Mouse (Mus musculus) stomach, embryonic 14.5 days (tissue): ENCODE data around the gene Crhbp. TPM values are rescaled to one million over a fixed set of nuclear protein-coding genes. Genes with fewer than 3 reads are reported as not detected.

Source experiments
- ATAC-seq: fragments of 200-750 bp; cut with Nextera tagmentation; 2 replicates; pipeline ENCODE4 v1.8.0; 2017; ENCODE audit warnings: low read depth, moderate TSS enrichment; ENCODE audit not compliant: insufficient number of reproducible peaks, insufficient read depth, low FRiP score
- H3K27ac ChIP-seq: fragments of 300-500 bp; sonication (generic); 2 replicates; pipeline ENCODE4 v1.5.1; 2014; ENCODE audit warnings: mild to moderate bottlenecking, low read length, moderate library complexity, mixed read lengths
- H3K27me3 ChIP-seq: fragments of 300-500 bp; sonication (generic); 2 replicates; pipeline ENCODE4 v1.6.1; 2014; ENCODE audit warnings: low read length, control low read depth, mixed read lengths; ENCODE audit not compliant: control insufficient read depth, insufficient read depth
- H3K36me3 ChIP-seq: fragments of 300-500 bp; sonication (generic); 2 replicates; pipeline ENCODE4 v1.6.1; 2014; ENCODE audit warnings: mild to moderate bottlenecking, control low read depth, low read length, moderate library complexity, mixed read lengths; ENCODE audit not compliant: control insufficient read depth, insufficient read depth
- H3K4me1 ChIP-seq: fragments of 300-500 bp; sonication (generic); 2 replicates; pipeline ENCODE4 v1.6.1; 2014; ENCODE audit warnings: low read length, control low read depth, mixed read lengths; ENCODE audit not compliant: control insufficient read depth, insufficient read depth
- H3K4me2 ChIP-seq: fragments of 300-500 bp; sonication (generic); replicated peaks from 2 replicates; pipeline ENCODE4 v1.6.1; 2014; ENCODE audit warnings: low read depth, low read length, control low read depth
- H3K4me3 ChIP-seq: fragments of 300-500 bp; sonication (generic); 2 replicates; pipeline ENCODE4 v1.5.1; 2014; ENCODE audit warnings: low read depth, low read length, control low read depth
- H3K9ac ChIP-seq: fragments of 300-500 bp; sonication (generic); replicated peaks from 2 replicates; pipeline ENCODE4 v1.6.1; 2014; ENCODE audit warnings: low read depth, mild to moderate bottlenecking, control low read depth, low read length, moderate library complexity, mixed read lengths
- H3K9me3 ChIP-seq: fragments of 300-500 bp; sonication (generic); 2 replicates; pipeline ENCODE4 v1.6.1; 2016; ENCODE audit warnings: low read depth, low read length, control low read depth; ENCODE audit not compliant: control insufficient read depth
- WGBS: fragments of 180-500 bp; shearing (Covaris S2); extraction: QIAGEN DNeasy Blood & Tissue Kit; methylation state at CpG from one replicate; pipeline ENCODE4 v1.1.7; 2014; 5-methylcytosine and 5-hydroxymethylcytosine counted together
- polyA plus RNA-seq: library from polyadenylated mRNA; unstranded; fragments of >200 nt; fragmentation: Nextera tagmentation; extraction: Ambion mirVana; gene quantifications from 2 replicates; pipeline ENCODE4 v1.2.1, GENCODE M21; 2014

The Crhbp gene
- polyA plus RNA-seq: 0.19 and 0.24 TPM in 2 replicates

DNA sequence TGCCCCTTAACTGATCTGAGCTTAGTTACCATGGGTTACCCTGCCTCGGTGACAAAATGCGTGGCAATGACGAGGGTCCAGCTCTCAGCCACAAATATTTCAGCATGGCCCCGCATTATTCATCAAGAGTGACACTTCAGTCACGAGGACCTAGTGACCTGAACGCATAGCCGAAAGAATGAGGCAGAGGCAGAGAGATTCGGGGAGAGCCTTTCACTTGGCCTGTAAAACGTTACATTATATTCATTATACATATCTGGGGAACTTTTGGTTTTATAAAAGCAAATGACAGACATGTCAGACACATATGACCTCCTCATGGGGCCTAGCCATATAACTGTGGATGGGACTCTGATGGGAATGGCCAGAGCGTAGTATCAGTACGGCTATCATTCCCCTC lies at the start of gene Crhbp:
Gene Crhbp (minus strand): TSS at position 101 of the 400 bp plus-strand sequence.
- no peaks in the 10 kb centered on the region for H3K36me3 ChIP-seq
- H3K4me3 ChIP-seq: peak within 1 kb of the TSS; percentile 30
- H3K9me3 ChIP-seq: no peaks in the 10 kb centered on the region
- no peak within 1 kb of the TSS for H3K27ac ChIP-seq
- no peaks in the 10 kb centered on the region for H3K4me1 ChIP-seq
- H3K9ac ChIP-seq: peak within 1 kb of the TSS; percentile 4; the same call in 1 of the 2 replicates
- 58% methylated on average over 11 of the region's 11 CpGs for WGBS
- H3K4me2 ChIP-seq: peak within 1 kb of the TSS; percentile 67
- H3K27me3 ChIP-seq: peaks cover 15% of the 10 kb centered on the region; the same call in 1 of the 2 replicates
- no peak for ATAC-seq

DNA sequence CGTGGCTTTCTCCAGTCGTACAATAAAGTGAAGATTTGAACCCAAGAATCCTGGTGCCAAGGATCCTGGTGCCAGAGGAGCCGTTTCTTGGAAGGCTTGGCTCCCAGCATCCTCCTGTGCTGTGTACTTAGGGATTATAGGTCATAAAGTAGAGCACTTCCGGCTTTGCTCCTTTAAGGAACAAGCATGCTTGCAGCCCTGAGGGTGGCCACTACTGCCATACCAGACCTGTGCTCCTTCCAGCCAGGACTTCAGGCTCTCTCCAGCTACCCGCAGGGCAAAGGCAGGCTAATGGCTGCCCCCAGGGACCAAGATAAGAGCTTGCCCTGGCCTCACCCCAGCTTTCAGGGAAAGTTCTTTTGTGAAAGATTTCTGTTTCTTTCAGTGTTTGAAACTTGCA lies 48.6 kb upstream of the Crhbp start:
- no peaks in the 10 kb centered on the region; the same call in 1 of the 2 replicates for H3K4me1 ChIP-seq
- no peaks in the 10 kb centered on the region for H3K9me3 ChIP-seq
- H3K27ac ChIP-seq: no peak overlapping the region
- H3K4me3 ChIP-seq: no peak overlapping the region
- H3K36me3 ChIP-seq: no peaks in the 10 kb centered on the region
- ATAC-seq: no peak
- H3K4me2 ChIP-seq: no peak overlapping the region
- WGBS: 55% methylated on average over 5 of the region's 5 CpGs
- no peak overlapping the region for H3K9ac ChIP-seq
- no peaks in the 10 kb centered on the region for H3K27me3 ChIP-seq

DNA sequence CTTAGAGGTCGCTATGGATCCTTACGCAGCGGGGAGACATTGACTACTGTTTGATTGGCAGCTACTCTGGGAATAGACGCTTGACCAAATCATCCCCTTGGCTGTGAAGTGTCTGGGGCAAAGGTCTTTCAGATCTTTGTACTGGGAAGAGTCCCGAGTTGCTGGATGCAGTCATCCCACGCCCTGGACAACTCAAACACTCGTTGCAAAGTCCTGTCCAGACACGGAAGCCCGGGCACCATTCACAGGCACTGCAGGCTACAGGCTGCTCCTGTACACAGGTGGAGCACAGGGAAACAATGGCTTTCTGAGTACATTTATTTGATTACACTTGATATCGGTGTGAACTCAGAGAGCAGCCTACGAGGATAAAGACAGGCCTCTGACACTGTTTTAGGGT lies 46.6 kb upstream of the Crhbp start:
- 66% methylated on average over 11 of the region's 11 CpGs for WGBS
- no peak for ATAC-seq

DNA sequence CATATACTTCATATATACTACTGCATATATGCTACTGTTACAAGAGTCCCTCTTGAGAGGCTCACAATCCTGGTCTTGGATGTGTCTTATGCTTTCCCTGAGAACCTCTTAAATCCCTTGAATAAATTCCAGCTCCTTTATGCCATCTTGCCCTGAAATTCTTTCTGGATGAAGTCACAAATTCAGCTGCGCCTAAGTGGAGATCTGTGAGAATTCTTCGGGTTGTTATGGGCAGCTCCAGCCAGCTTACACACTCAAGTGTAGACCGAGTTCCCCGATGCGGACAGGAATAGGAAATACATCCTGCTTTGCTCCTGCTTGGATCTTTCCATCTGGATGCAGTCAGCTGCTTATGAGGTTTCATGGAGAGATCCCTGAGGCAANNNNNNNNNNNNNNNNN lies 39.9 kb upstream of the Crhbp start:
- H3K4me2 ChIP-seq: no peak overlapping the region
- 25% methylated on average over 5 of the region's 5 CpGs for WGBS
- no peaks in the 10 kb centered on the region for H3K4me1 ChIP-seq
- H3K9me3 ChIP-seq: no peaks in the 10 kb centered on the region
- H3K36me3 ChIP-seq: no peaks in the 10 kb centered on the region
- no peak overlapping the region for H3K4me3 ChIP-seq
- H3K27me3 ChIP-seq: no peaks in the 10 kb centered on the region
- ATAC-seq: peak; percentile 43; the same call in 1 of the 2 replicates
- no peak overlapping the region for H3K27ac ChIP-seq
- no peak overlapping the region for H3K9ac ChIP-seq

More for the DNA sequence above, 46.6 kb upstream of the Crhbp start:
- Histone ChIP-seq H3K27ac (no peak overlapping the region), H3K9me3 (no peaks in the 10 kb centered on the region), H3K4me2 (no peak overlapping the region), H3K27me3 (no peaks in the 10 kb centered on the region), H3K4me1 (no peaks in the 10 kb centered on the region; the same call in 1 of the 2 replicates), H3K36me3 (no peaks in the 10 kb centered on the region), H3K9ac (no peak overlapping the region), H3K4me3 (no peak overlapping the region)

DNA sequence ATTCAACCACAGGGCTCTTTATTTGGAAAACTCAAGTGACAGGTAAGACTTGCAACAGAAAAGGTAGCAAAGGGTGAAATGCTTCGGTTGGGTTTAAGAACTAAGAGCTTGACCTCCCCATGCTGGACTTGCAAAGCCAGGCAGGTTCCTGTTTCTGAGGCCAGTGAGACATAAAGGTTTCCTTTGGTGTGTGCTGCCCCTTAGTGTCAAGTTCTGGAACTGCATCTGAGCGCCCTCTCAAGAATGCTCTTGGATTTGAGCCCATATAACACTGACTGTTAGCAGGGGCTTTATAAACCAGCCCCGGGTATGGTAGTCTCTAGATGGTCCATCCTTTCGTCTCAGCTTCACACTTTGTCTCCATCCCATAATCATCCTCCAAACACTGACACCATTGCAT lies 36.7 kb upstream of the Crhbp start:
- H3K36me3 ChIP-seq: no peaks in the 10 kb centered on the region
- no peak overlapping the region for H3K27ac ChIP-seq
- no peak overlapping the region for H3K9ac ChIP-seq
- no peak for ATAC-seq
- WGBS: 7% methylated on average over 4 of the region's 4 CpGs
- no peaks in the 10 kb centered on the region for H3K9me3 ChIP-seq
- no peak overlapping the region for H3K4me3 ChIP-seq
- H3K4me2 ChIP-seq: no peak overlapping the region
- no peaks in the 10 kb centered on the region for H3K4me1 ChIP-seq
- no peaks in the 10 kb centered on the region for H3K27me3 ChIP-seq

DNA sequence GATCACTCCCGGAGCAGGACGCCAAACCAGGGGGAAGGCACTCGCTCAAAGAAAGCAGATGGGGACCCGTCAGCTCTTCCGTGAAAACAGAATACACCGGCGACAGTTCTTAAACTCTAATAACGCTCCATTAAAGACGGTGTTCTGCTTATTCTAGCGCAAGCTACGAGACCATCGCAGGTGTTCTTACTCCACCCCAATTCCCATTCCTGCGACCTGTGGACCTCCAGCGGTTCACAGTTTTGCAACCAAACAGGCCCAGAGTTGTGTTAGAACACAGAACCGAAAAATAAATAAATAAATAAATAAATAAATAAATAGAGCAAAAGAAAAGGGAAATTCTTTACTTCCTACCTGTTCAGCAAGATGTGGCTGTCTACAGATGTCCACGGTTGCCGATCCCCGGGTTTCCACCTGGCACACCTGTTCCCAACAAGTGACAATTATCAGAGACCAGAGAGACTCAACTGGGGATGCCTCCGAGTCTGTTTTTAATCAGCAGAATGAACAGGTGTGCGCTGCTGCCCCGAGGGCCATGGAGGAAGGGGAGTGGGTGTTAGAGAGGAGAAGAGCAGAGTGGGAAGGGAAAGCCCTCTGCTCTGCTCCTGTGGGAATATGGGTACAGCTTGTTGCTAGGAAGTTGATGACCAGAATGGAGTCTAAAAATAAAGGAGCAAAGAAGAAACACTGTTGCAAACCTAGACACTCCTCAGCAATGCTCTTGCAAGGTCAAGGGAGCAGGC lies 34.1 kb upstream of the Crhbp start, which contains the start of gene S100z:
Gene S100z (minus strand): TSS at position 51 of the 743 bp plus-strand sequence.
- H3K4me1 ChIP-seq: no peaks in the 10 kb centered on the region
- whole genome bisulfite sequencing: 88% methylated on average over 21 of the region's 21 CpGs

DNA sequence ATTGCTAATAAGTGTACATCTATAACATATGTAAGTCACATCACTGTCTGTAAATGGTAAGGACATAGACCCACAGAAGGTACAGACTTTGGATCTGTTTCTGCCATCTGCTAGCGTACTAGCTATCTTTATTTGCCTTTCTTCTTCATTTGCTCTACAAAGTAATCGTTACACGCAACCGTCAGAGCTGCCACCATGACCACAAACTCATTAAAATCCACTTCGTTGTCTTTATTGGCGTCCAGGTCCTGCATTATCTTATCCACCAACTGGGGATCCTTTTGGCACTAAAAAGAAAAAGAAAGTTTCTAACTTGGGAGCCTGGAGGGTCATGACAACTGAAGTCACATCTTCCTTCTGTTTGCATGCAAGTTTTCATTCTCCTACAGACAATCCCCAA lies 32.4 kb upstream of the Crhbp start:
- no peaks in the 10 kb centered on the region for H3K9me3 ChIP-seq
- no peaks in the 10 kb centered on the region for H3K27me3 ChIP-seq
- WGBS: 75% methylated on average over 6 of the region's 6 CpGs
- H3K4me2 ChIP-seq: no peak overlapping the region
- no peak overlapping the region for H3K9ac ChIP-seq
- no peaks in the 10 kb centered on the region for H3K4me1 ChIP-seq
- ATAC-seq: no peak
- H3K27ac ChIP-seq: no peak overlapping the region
- no peak overlapping the region for H3K4me3 ChIP-seq
- H3K36me3 ChIP-seq: no peaks in the 10 kb centered on the region

More for the DNA sequence above, 34.1 kb upstream of the Crhbp start, which contains the start of gene S100z:
- Histone ChIP-seq H3K27ac (no peak within 1 kb of the TSS), H3K4me2 (no peak within 1 kb of the TSS), H3K27me3 (no peaks in the 10 kb centered on the region), H3K9me3 (no peaks in the 10 kb centered on the region), H3K36me3 (no peaks in the 10 kb centered on the region), H3K4me3 (no peak within 1 kb of the TSS), H3K9ac (no peak within 1 kb of the TSS)
- no peak for ATAC-seq

DNA sequence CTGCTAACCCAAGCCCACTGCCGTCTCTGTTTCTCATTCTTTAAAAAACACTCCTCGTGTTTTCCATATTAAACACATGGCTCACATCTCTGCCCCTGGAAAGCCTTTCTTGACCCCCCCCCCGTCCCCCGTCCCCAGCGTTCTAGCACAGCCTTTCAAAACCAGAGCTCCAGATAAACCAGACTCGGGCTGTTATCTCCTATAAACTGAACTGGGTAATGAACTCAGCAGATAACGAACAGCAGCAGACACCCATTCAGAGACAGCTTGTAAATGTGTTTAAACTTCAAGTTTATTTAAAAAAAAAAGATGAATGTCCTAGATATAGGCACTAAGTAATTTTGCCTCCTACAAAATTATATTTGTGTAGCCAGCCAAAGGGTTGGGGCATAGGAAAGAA lies 30.4 kb upstream of the Crhbp start:
- Histone ChIP-seq H3K9ac (no peak overlapping the region), H3K4me1 (no peaks in the 10 kb centered on the region), H3K36me3 (no peaks in the 10 kb centered on the region), H3K27me3 (no peaks in the 10 kb centered on the region), H3K4me2 (no peak overlapping the region), H3K9me3 (no peaks in the 10 kb centered on the region), H3K27ac (no peak overlapping the region), H3K4me3 (no peak overlapping the region)
- WGBS: 20% methylated on average over 7 of the region's 7 CpGs
- no peak for ATAC-seq
